Mouse (Mus musculus): ENCODE results near the gene Xrra1.

DNA sequence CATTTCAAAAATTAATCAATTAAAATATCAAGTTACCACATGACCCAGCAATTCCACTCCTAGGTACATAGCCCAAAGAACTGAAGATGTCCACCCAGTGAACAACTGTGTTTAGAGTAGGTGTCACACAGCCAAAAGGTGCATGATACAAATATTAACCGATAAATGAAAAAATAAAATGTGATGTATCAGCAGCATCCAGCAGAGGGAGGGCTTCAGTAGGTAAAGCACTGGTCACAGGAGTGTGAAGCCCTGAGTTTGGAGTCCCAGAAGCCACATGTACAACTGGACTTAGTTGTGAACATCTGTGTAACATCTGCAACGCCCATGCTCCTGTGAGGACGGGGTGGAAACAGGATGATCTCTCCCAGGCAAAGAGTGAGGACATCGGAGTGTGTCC is 4.6 kb upstream of the Xrra1 start:
- TF ChIP-seq POLR2A (IDR thresholded peaks at IDR 0.05; ENCODE audit: insufficient read depth, low read length), result no peak
- TF ChIP-seq CTCF (IDR thresholded peaks at IDR 0.05; ENCODE audit: low read depth, low read length), result no peak
